Mouse (Mus musculus) kidney, adult 2 months (tissue): Measurements from ENCODE around the gene Ccdc62.

Source experiments
- CTCF ChIP-seq: fragments of 200-500 bp; conservative IDR thresholded peaks from 2 replicates; pipeline ENCODE4 v1.5.1; 2011; ENCODE audit warnings: low read depth, mild to moderate bottlenecking, control low read depth, low read length, moderate library complexity, mixed read lengths; ENCODE audit not compliant: insufficient read depth, insufficient read length
- POLR2A ChIP-seq: fragments of 200-500 bp; IDR thresholded peaks from one replicate; pipeline ENCODE4 v1.6.1; 2011; ENCODE audit warnings: low read depth, low read length, control low read depth

- TF ChIP-seq CTCF: no peak
- no peak for TF ChIP-seq POLR2A
These were observed 46.6 kb upstream of the Ccdc62 start for GRCm38 (mm10) chr5:123883891-123884290.
